Mouse (Mus musculus): ENCODE measurements around the gene Susd4.

DNA sequence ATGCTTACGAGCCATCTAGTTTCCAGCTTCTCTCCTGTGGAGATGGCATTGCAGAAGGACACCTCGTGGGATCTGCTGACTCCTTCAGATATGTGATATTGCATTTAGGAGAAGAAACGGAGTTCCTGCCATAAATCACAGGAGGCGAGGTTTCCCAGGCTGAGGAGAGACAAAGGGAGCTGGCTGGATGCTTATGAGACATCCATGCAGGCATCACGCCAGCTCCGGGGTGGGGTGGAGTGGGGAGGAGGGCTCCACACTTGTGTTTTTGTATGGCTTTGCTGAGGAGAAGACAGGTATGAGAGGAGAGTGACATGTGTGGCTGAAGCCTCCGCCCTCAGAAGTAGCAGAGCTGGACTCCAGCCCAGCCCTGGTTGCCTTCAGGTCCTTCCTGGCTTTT lies 50.3 kb downstream of the Susd4 start:
- TF ChIP-seq CTCF (IDR thresholded peaks at IDR 0.05; ENCODE audit: low read depth, low read length) (no peak), TAL1 (conservative IDR thresholded peaks at IDR 0.05; ENCODE audit: low read depth, low read length) (no peak), GATA2 (IDR thresholded peaks at IDR 0.05; ENCODE audit: borderline replicate concordance, low read depth, low read length) (no peak), GATA1 (IDR thresholded peaks at IDR 0.05; ENCODE audit: borderline replicate concordance, low read length) (no peak), POLR2AphosphoS5 (IDR thresholded peaks at IDR 0.05; ENCODE audit: insufficient replicate concordance, low read depth, low read length) (no peak)

Data from G1E (cell line).